Mouse (Mus musculus) mesoderm, embryonic 11.5 days (tissue): Measurements from ENCODE around the gene Fam129c.
A peak's percentile ranks its signal among the peaks of the same experiment; 100 is the strongest.

Experiments used
- DNase-seq: peaks from one replicate; pipeline ENCODE4 v3.0.0-alpha.2; 2012; ENCODE audit warnings: low read depth, low spot score

Gene Fam129c

GRCm38 (mm10) chr8:71604021-71604420, 6.6 kb downstream of the Fam129c start:
- DNase-seq: no peak

GRCm38 (mm10) chr8:71610822-71611651, 13.6 kb downstream of the Fam129c start, which contains the start of gene Colgalt1:
Gene Colgalt1 (plus strand): TSS chr8:71610998.
- peak; percentile 98 for DNase-seq

GRCm38 (mm10) chr8:71612141-71612540, 14.7 kb downstream of the Fam129c start:
- DNase-seq: no peak

- no peak for DNase-seq
Measured at GRCm38 (mm10) chr8:71613418-71613817, 16.0 kb downstream of the Fam129c start.

GRCm38 (mm10) chr8:71619786-71620185, 22.3 kb downstream of the Fam129c start:
- DNase-seq: no peak

- no peak for DNase-seq
Measured at GRCm38 (mm10) chr8:71625088-71625487, 27.6 kb downstream of the Fam129c start.

GRCm38 (mm10) chr8:71626753-71627152, 29.3 kb downstream of the Fam129c start:
- DNase-seq: no peak

GRCm38 (mm10) chr8:71627265-71628099, 30.0 kb downstream of the Fam129c start:
- no peak for DNase-seq

GRCm38 (mm10) chr8:71628396-71629095, 31.1 kb downstream of the Fam129c start:
- peak; percentile 27 for DNase-seq

- DNase-seq: peak; percentile 94
Measured at GRCm38 (mm10) chr8:71629096-71629697, 31.7 kb downstream of the Fam129c start.

- DNase-seq: peak; percentile 60
Measured at GRCm38 (mm10) chr8:71629781-71630212, 32.3 kb downstream of the Fam129c start.

- DNase-seq: no peak
Measured at GRCm38 (mm10) chr8:71630761-71631160, 33.3 kb downstream of the Fam129c start.

GRCm38 (mm10) chr8:71631897-71632296, 34.4 kb downstream of the Fam129c start:
- DNase-seq: no peak

- no peak for DNase-seq
Measured at GRCm38 (mm10) chr8:71633164-71633563, 35.7 kb downstream of the Fam129c start.

GRCm38 (mm10) chr8:71633981-71634667, 36.7 kb downstream of the Fam129c start:
- peak; percentile 52 for DNase-seq

GRCm38 (mm10) chr8:71637149-71638095, 40.0 kb downstream of the Fam129c start:
- no peak for DNase-seq

- no peak for DNase-seq
Measured at GRCm38 (mm10) chr8:71638321-71638720, 40.9 kb downstream of the Fam129c start.

- DNase-seq: no peak
Measured at GRCm38 (mm10) chr8:71639318-71639717, 41.9 kb downstream of the Fam129c start.

- DNase-seq: no peak
Measured at GRCm38 (mm10) chr8:71645510-71645909, 48.1 kb downstream of the Fam129c start.

- no peak for DNase-seq
Measured at GRCm38 (mm10) chr8:71654600-71654999, 57.2 kb downstream of the Fam129c start.
